Mouse (Mus musculus) heart, postnatal 0 days (tissue): ENCODE measurements around the gene Ocel1. TPM values are rescaled to one million over a fixed set of nuclear protein-coding genes. Genes with fewer than 3 reads are reported as not detected.

Source experiments
- ATAC-seq: fragments of 200-750 bp; cut with Nextera tagmentation; 2 replicates; pipeline ENCODE4 v1.8.0; 2017; ENCODE audit warnings: low read depth, moderate number of reproducible peaks, moderate library complexity; ENCODE audit not compliant: insufficient read depth
- DNase-seq: peaks from one replicate; pipeline ENCODE4 v3.0.0-alpha.2; 2016; ENCODE audit warnings: low spot score
- H3K27ac ChIP-seq: fragments of 300-500 bp; sonication (generic); 2 replicates; pipeline ENCODE4 v1.5.1; 2014; ENCODE audit warnings: low read depth, mild to moderate bottlenecking
- H3K27me3 ChIP-seq: fragments of 300-500 bp; sonication (generic); 2 replicates; pipeline ENCODE4 v1.6.1; 2014; ENCODE audit warnings: low read length, mixed read lengths; ENCODE audit not compliant: control insufficient read depth, insufficient read depth
- H3K36me3 ChIP-seq: fragments of 300-500 bp; sonication (generic); replicated peaks from 2 replicates; pipeline ENCODE4 v1.6.1; 2014; ENCODE audit warnings: low read length, mixed read lengths; ENCODE audit not compliant: control insufficient read depth, insufficient read depth
- H3K4me1 ChIP-seq: fragments of 300-500 bp; sonication (generic); 2 replicates; pipeline ENCODE4 v1.6.1; 2014; ENCODE audit warnings: antibody characterized with exemption; ENCODE audit not compliant: control insufficient read depth, insufficient read depth
- H3K4me2 ChIP-seq: fragments of 300-500 bp; sonication (generic); 2 replicates; pipeline ENCODE4 v1.6.1; 2014; ENCODE audit warnings: low read depth, mild to moderate bottlenecking, low read length, moderate library complexity
- H3K4me3 ChIP-seq: fragments of 300-500 bp; sonication (generic); 2 replicates; pipeline ENCODE4 v1.5.1; 2014; ENCODE audit warnings: low read depth, low read length
- H3K9ac ChIP-seq: fragments of 300-500 bp; sonication (generic); replicated peaks from 2 replicates; pipeline ENCODE4 v1.6.1; 2014; ENCODE audit warnings: low read depth, low read length, mixed read lengths
- H3K9me3 ChIP-seq: fragments of 300-500 bp; sonication (generic); replicated peaks from 2 replicates; pipeline ENCODE4 v1.6.1; 2016; ENCODE audit warnings: low read length; ENCODE audit not compliant: control insufficient read depth
- CTCF ChIP-seq: IDR thresholded peaks from 2 replicates; pipeline ENCODE4 v1.5.1; 2016; ENCODE audit warnings: antibody characterized with exemption, control low read depth, low read depth
- EP300 ChIP-seq: IDR thresholded peaks from 2 replicates; pipeline ENCODE4 v1.6.1; 2016; ENCODE audit warnings: antibody characterized with exemption, low read depth
- WGBS: fragments of 180-500 bp; shearing (Covaris S2); extraction: QIAGEN DNeasy Blood & Tissue Kit; methylation state at CpG from one replicate; pipeline ENCODE4 v1.1.7; 2014; 5-methylcytosine and 5-hydroxymethylcytosine counted together
- polyA plus RNA-seq: library from polyadenylated mRNA; unstranded; fragments of >200 nt; fragmentation: Nextera tagmentation; extraction: Ambion mirVana; gene quantifications from 2 replicates; pipeline ENCODE4 v1.2.1, GENCODE M21; 2015
- total RNA-seq: library from RNA; depleted of rRNA; stranded (reverse); fragments of >200 nt; gene quantifications from 2 replicates; pipeline ENCODE4 v1.2.3, GENCODE M21; 2014; ENCODE audit warnings: low replicate concordance

The Ocel1 gene
- total and polyA plus RNA-seq, 2 experiments from 2014 or later: 5.7 to 10.6 TPM

GRCm38 (mm10) chr8:71405401-71406098 lies 34.5 kb downstream of the Ocel1 start, which contains the start of gene Ankle1:
Gene Ankle1, plus strand, starts transcription at chr8:71406010.
- H3K9me3 ChIP-seq: no peaks in the 10 kb centered on the region
- WGBS: 15% methylated on average over 33 of the region's 33 CpGs
- H3K9ac ChIP-seq: peak within 1 kb of the TSS; percentile 57
- ATAC-seq (peak; percentile 93), DNase-seq (peak; percentile 89)
- no peaks in the 10 kb centered on the region for H3K27me3 ChIP-seq
- peaks cover 13% of the 10 kb centered on the region; the same call in 1 of the 2 replicates for H3K36me3 ChIP-seq
- H3K4me1 ChIP-seq: peaks cover 11% of the 10 kb centered on the region
- peak within 1 kb of the TSS; percentile 91 for H3K4me2 ChIP-seq
- TF ChIP-seq CTCF (peak; percentile 64), EP300 (no peak)
- peak within 1 kb of the TSS; percentile 61 for H3K4me3 ChIP-seq
- no peak within 1 kb of the TSS for H3K27ac ChIP-seq

DNA sequence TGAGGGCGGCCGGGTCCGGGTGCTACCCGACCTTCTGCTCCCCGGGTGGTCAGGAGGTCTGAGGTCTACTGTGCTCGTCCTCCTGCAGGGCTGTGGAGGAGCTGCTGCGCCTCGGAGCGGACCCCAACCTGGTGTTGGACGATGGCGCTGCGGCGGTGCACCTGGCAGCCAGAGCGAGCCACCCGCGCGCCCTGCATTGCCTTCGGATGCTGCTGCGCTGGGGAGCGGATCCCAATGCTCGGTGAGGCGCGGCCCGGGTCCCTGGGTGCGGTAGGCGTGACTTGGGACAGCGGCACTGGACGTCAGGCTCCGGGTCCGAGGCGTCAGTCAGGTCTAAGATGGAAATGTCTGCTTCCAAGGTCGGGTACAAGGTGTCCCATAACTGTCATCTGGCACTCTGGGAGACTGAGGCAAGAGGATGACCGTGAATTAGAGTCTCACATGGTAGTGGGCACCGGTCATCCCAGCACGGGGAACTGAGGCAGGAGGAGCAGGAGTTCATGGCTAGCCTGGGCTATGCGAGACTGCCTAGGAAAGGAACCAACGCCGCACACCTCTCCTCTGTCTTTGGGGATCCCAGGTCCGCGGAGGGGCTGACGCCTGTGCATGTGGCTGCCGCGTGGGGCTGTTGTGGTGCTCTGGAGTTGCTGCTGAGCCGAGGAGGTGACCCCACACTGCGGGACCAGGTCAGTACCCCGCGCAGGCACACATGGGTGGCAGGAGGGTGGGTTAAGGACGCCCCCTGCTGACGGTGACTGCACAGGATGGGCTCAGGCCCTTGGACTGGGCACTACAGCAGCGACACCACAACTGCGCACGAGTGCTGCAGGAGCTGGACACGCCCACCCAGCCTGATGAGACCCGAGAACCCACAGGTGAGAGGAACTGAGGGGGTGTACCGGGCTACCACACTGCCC lies 35.3 kb downstream of the Ocel1 start:
- DNase-seq: peak; percentile 47
- no peaks in the 10 kb centered on the region for H3K27me3 ChIP-seq
- under 1% methylated on average over 55 of the region's 55 CpGs for WGBS
- H3K4me1 ChIP-seq: peaks cover 11% of the 10 kb centered on the region
- H3K4me3 ChIP-seq: peak overlapping the region; percentile 61
- H3K4me2 ChIP-seq: peak overlapping the region; percentile 91
- H3K9ac ChIP-seq: peak overlapping the region; percentile 57
- no peak overlapping the region for H3K27ac ChIP-seq
- TF ChIP-seq EP300 (no peak), CTCF (peak; percentile 63)
- ATAC-seq: peak; percentile 67
- H3K9me3 ChIP-seq: no peaks in the 10 kb centered on the region
- H3K36me3 ChIP-seq: peaks cover 13% of the 10 kb centered on the region; the same call in 1 of the 2 replicates

DNA sequence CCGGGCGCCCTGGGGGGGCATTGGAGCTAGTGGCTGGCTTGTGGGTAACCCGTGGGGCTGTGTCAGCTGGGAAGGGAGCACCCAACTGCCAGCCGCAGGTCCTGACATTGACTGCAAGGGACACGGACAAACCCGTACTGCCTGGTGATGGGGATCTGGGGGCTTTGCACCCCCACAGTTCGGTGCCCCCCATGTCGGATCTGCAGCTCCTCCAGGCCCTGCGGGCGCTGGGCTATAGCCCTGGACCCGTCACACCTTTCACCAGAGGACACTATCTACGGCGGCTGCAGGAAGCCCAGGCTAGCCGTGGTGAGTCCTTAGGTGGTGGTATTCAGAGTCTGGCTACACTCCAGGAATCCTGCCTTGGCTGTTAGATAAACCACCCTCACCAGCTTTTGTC lies 36.3 kb downstream of the Ocel1 start:
- ATAC-seq: no peak
- no peak overlapping the region for H3K27ac ChIP-seq
- H3K4me1 ChIP-seq: peaks cover 11% of the 10 kb centered on the region
- DNase-seq: no peak
- WGBS: 80% methylated on average over 14 of the region's 14 CpGs
- H3K36me3 ChIP-seq: peaks cover 13% of the 10 kb centered on the region; the same call in 1 of the 2 replicates
- H3K4me3 ChIP-seq: no peak overlapping the region
- TF ChIP-seq EP300 (no peak), CTCF (no peak)
- H3K9me3 ChIP-seq: no peaks in the 10 kb centered on the region
- no peak overlapping the region for H3K9ac ChIP-seq
- H3K4me2 ChIP-seq: peak overlapping the region; percentile 91; the same call in 1 of the 2 replicates
- no peaks in the 10 kb centered on the region for H3K27me3 ChIP-seq

DNA sequence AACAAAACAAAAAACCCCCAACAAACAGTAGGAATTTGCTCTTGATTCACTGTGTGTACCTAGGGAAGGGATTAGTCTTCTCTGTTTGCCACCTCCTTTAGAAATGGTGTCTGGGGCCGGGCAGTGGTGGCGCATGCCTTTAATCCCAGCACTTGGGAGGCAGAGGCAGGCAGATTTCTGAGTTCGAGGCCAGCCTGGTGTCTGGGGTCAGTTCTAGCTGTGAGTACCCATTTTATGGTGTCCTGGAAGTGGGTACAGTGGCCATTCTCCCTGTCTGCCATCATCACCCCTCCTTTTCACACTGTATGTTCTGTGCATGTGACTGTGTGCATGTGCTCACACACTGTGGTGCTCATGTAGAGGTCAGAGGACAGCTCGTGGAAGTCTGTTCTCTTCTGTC lies 37.1 kb downstream of the Ocel1 start:
- Histone ChIP-seq H3K4me1 (peaks cover 11% of the 10 kb centered on the region), H3K36me3 (peaks cover 13% of the 10 kb centered on the region; the same call in 1 of the 2 replicates), H3K4me2 (no peak overlapping the region), H3K27me3 (no peaks in the 10 kb centered on the region), H3K4me3 (no peak overlapping the region), H3K9me3 (no peaks in the 10 kb centered on the region), H3K9ac (no peak overlapping the region), H3K27ac (no peak overlapping the region)
- 95% methylated on average over 4 of the region's 4 CpGs for WGBS
- DNase-seq: no peak
- TF ChIP-seq CTCF (no peak), EP300 (no peak)
- no peak for ATAC-seq

DNA sequence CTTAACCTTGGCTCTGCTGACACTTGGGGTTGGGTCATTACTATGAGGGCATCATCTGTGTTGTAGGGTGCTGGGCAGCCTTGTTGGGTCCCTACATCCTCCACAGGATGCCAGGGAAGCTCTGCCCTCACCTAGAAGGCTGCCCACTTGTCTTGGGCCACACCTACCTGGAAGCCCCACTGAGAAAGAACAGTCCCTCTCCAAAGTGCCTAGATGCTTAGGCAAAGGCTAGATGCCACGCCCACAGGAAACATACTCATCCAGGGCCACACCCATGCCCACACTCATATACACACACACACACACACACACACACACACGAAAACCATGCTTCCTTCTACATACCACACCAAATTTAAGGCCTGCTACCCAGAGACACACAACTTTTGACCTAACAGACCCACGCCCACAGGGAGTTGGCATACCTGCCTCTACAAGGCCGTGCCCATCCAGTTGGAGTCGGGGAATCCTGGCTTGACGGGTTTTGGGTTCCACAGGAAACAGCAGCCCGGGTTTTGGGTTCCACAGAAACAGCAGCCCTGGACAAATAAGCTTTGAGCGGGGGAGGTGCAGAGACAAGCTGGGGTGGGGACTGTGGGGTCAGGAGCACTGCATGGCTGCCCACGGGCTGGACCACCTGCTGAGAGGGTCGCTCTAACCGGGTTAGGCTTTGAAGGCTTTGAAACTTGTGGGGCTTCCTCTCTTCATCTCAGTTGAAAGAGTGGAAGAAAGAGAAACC lies 40.6 kb downstream of the Ocel1 start:
- no peak for ATAC-seq
- Histone ChIP-seq H3K4me2 (no peak overlapping the region), H3K9ac (no peak overlapping the region), H3K36me3 (peaks cover 13% of the 10 kb centered on the region; the same call in 1 of the 2 replicates), H3K9me3 (no peaks in the 10 kb centered on the region), H3K27ac (no peak overlapping the region), H3K4me3 (no peak overlapping the region), H3K4me1 (peaks cover 4% of the 10 kb centered on the region), H3K27me3 (no peaks in the 10 kb centered on the region)
- WGBS: 45% methylated on average over 11 of the region's 11 CpGs
- DNase-seq: no peak
- TF ChIP-seq CTCF (no peak), EP300 (no peak)
